Mouse (Mus musculus): ENCODE results near the gene Atp5f1.
"Not testable (repeated sequence)": the region's sequence is repeated elsewhere in the genome, so short reads cannot be mapped to it uniquely, and the experiment has no call there.

Gene Atp5f1

DNA sequence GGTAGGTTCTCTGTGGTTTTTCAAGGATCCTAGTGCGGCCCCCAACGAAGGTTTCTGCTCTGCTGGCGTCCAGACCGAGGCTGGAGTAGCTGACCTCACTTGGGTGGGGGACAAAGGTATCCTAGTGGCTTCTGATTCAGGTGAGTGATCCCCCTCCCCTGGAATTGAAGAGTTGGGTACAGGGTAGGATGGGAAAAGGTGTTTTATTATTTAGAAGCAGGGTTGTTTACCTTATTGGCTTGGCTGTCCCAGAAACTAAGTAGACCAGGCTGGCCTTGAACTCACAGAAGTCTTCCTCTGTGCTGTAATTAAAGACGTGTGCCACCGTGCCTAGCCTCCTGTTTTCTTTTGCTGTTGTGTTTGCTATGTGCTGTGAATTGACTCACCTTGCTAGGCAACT is at the start of gene Atp5f1:
Atp5f1 (minus strand) TSS at position 101 of the 400 bp plus-strand sequence.
- no peak for DNase-seq

DNA sequence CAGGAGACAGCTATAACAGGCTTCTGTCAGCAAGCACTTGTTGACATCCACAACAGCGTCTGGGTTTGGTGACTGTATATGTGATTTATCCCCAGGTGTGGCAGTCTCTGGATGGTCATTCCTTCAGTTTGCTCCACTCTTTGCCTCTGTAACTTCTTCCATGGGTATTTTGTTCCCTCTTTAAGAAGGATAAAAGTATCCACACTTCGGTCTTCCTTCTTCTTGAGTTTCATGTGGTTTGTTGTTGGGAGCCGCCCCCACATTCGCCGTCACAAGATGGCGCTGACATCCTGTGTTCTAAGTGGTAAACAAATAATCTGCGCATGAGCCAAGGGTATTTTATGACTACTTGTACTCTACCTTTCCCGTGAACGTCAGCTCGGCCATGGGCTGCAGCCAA is 43.5 kb upstream of the Atp5f1 start:
- DNase-seq: not testable (repeated sequence)

DNA sequence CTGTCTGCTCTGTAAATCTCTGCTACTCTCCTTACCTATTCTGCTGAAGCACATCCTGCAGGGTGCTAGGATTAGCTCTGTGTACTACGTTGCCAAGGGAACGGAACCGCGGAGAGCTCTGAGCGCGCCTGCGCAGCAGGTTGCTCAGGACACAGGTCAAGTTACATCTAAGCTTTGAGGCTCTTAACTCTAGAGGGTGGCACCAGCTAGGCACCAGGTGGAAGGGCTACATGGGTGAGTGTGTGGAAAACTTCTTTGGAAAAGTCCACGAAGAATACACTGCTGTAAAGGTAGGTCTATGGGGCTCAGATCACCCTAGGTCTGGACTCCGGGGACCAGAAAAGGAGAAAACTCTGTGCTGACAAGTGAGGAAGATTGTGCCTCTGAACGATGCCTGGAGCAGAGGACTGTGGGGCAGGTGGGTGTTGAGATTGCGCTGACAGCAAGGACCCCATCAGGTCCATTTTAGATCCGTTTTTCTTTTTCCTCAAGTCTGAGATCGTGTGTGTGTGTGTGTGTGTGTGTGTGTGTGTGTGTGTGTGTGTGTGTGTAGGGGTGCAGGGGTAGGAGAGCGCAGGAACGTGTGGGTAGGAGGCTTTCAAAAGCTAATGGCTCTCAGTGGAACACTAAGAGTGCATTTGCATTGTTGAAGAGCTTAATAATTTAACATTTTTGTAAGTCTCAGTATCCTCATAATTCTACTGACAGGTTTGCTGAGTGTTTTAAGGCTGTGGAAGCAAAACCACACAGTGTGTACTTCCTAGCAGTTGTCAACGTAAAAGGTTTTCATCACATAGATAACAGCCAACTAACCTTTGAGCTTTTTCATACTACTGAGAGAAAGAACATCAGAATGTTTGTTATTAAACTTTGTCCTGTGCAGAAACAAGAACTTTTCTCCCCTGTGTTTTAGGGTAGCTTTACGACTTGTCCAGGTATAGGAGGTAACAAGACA is 41.8 kb upstream of the Atp5f1 start:
- peak; percentile 40 for DNase-seq

DNA sequence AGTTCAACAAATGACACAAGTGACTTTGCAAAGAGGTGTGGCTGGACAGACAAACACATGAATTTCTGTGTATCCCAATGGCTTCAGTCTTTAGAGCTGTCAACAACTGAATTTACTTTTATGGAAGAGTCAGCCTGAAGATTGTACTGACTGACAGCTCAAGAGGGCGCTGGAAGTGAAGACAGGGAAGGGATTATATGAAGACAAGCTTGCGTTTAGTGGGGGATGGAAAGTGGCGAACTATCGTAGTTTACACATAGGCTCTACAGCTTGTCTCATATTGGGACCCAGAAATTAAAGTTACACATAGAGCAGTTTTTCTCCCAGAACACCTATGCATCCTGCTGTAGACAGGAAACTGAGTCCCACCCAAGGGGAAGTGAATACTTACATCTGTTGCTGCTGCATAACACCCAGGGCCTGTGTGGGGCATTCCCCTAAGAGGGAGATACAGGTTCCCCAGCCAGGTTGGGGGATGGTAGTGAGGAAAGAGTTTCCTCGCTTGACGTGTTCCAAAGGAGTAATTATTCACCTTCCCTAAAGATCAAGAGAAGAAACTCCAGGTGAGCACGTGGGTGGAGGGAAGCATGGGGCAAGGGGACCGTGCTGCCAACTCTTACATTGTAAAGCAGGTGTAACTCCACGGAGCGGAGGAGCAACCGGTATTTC is 40.9 kb upstream of the Atp5f1 start:
- no peak for DNase-seq

DNA sequence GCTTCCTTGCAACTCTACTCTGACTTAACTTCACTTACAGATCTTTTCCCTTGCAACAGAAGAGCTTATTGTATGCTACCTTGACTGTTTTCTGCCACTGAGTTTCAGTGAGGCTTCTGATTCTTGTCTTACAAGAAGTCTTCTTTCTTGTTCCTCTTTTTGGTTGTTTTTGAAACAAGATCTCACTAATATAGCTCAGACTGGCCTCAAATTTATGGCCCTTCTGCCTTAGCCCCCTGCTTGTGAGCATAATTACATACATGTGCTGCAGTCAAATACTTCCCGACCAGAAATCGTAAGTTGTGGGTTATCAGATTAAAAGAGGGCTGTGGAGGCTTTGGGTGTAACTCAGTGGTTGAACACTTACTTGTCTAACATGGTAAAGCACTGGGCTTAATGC is 34.8 kb upstream of the Atp5f1 start:
- no peak for DNase-seq

DNA sequence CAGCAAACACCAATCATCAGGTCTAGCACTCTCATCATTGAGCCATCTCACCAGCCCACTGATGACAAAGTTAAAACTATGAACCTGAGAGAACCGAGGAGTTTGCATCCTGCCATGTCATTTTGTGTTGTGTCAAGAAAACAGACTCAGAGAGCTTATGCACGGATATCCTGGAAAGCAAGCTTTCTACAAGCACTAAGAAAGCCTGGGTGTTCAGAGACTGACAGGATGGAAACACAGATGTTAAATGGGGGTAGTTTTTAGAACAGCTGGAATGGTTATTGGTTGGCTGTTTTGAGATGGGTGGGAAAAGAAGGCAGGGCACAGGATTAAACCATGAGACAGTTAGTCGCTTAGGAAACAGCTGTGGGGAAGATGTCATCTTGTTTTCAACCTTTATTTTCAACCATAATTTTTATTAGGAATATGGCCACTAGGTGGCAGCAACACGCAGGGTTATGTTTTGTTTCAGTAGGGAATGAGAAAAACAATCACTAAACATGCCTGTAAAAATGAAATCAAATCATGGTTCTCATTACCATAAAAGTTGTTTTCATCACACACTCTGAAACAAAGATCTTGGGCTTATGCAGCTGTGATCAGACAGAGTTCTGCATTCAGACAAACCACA is 31.9 kb upstream of the Atp5f1 start:
- no peak for DNase-seq

DNA sequence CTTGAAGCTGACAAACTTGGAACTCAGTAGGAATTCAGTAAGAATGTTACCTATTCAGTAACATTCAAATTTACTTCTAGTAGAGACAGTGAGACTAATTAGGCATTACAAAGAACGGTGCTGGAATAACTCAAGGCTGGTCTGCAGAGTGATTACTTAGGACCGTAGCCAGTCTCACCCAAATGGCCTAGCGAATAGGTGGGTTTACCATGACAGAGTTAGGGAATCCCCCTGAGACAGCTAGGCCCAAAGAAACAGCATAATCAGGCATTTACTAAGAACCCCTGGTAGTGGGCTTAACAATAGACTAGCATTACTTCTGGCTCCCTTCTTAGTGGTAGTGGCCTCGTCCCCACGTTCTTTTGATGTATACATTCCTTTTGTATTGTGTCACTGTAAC is 29.7 kb upstream of the Atp5f1 start:
- not testable (repeated sequence) for DNase-seq

DNA sequence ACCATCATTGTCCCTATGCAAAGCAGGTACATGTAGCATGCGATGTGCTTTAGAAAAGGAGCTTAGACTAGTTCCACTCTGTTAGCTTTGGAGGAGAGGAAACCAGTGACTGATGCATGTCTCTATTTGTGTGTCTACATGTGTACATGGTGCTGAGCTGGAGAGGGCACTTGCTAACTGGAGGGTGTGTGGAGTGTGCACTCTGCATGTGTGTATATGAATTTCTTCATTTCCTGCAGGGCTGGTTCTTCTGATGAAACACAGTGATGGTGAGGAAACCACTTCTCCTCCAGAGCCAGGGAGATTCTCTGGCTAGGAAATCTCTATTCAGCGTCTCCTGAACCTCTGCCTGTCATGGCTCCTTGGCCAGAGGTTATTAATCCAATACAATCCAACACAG is 14.3 kb upstream of the Atp5f1 start:
- no peak for DNase-seq

DNA sequence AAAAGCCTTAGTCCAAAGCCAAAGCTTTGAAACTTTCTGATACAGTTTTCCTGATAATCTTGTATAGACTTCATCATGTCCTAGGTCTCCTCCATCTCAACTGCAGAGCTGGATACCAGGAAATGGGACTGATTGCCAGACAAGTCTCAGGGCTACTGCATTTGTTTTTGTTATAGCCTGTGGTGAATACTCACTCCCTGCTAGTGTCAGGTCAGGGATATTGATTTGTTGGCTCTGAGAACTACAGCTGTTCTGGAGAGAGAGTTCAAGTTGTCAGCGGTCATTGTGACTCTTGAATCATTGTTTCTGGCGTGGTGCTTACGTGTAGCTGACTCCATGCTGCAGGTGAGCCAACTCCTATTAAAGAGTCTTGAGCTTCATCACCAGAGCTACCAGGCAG is 13.5 kb upstream of the Atp5f1 start, which contains the start of gene Ovgp1:
Ovgp1 (plus strand) TSS at position 301 of the 400 bp plus-strand sequence.
- no peak for DNase-seq

DNA sequence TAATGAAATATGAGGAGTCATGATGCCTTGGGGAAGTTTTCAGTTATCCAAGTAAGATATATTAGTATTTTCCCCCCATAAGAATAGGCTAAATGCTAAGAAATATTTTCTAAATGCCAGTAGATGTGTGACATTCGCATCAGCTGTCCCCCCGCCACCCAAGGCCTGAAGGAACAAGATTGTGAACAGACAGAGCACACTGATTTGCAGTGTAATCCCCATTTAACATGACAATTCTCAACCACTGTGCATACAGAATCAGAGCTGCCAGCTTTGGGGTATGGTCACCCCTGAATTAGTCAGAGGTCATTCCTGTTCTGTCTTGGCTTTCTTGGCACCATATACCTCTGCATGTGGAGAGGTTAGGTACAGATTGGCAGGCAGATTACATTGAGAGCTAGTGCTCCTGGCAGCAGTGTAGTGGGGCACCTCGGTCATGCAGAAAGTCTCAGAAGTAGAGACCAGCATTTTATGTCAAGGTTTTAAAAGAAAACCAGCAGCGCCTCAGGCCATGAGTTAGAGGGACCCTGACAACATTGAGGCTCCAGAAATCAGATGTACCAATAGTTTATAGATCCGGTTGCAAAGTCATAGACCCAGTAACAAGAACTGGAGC is 12.0 kb upstream of the Atp5f1 start:
- DNase-seq: no peak

DNA sequence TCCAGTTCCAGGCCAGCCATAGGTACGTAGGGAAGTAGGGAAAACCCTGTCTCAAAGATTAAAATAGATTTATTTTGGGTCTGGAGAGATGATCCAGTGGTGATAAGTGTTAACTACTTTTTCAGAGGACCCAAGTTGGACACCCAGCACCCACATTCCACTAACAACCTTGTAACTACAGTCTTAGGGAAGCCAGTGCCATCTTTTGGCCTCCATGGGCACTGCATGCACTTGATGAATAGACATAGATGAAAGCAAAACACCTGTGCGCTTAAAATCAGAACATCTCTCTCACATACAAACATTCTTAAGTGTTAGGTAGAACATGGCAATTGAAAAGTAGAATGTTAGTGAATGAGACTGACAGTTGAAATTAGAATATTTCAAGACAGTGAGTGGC is 801 bp upstream of the Atp5f1 start:
- peak; percentile 7 for DNase-seq

DNA sequence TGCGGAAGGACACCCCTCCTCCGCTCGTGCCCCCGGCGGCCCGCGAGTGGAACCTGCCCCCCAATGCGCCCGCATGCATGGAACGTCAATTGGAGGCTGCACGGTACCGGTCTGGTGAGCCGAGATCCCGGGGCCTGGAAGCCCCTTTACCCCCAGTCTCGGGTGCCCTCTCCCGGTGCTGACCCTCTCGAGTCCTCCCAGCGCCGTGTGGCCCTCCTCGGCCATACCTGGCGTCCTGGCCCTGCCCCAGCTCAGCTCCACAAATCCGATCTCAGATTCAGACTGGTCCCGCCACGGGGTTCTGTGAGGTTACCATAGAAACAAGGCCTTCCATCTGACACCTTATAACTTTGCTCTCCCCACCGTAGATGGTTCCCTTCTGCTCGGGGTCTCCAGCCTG is 314 bp downstream of the Atp5f1 start:
- DNase-seq: no peak

DNA sequence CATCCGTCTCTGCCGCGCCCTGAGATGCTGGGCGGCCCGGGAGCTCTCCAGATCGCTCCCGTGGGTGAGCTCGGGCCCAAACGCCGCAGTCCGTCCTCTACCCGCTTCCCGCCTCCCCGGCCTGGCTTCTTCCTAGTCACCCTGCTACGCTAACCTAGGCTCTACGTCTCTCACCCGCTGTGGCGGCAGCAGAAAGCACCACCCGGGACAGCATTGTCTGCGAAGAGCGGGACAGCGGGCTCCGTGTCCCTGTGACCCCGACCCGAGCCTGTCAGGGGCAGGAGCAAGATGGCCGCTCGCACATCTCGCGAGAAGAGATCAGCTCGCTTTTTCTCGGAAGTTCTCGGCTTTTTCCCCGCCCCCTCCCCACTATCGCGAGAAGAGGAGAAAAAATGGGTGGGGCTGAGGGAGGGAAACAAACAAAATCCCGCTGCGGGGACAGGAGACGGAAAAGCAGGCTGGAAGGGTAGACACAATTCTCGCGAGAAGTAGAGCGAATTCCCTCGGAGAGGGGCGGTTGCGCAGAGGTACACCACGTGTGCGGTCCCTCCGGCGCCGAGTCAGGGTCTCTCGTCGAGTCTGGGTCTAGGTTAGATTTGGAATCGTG is 822 bp downstream of the Atp5f1 start, which contains the start of gene Wdr77:
Wdr77 (plus strand) TSS at position 396 of the 607 bp plus-strand sequence.
- DNase-seq: peak; percentile 95

DNA sequence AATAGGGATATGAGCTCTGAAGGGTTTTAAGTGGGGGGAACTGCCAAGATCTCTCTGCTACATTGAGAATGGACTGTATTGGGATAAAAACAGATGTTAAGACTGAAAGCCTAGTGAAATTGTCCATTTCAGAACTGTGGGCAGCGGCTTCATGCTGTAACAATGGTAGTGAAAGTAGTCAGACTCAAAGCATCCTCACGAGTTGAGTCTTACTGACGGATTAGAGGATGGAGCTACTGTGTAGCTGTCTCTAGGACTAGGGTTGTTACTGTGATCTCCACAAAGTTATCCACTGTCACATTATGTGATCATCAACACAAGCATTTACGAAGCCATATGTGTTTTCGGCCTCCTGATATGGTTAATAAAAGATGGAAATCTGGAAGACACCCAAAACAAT is 1.7 kb downstream of the Atp5f1 start:
- DNase-seq: no peak

DNA sequence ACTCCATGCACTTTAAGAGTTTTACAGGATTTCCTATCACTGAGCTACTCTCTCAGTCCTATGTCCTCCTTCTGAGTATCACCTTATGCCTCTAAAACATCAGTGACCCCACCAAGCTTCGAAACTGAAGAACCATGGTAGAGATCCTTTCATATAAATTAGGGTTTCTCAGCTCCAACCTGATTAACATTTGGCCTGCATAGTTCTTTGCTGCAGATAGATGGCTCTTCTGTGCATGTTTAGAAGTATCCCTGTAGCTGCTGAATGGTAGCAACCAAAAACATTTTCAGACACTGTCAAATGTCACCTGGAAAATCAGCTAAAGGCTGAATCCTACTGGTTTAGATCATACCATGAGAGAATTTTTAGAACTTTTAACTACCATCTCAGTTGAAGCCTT is 2.7 kb downstream of the Atp5f1 start:
- DNase-seq: no peak

DNA sequence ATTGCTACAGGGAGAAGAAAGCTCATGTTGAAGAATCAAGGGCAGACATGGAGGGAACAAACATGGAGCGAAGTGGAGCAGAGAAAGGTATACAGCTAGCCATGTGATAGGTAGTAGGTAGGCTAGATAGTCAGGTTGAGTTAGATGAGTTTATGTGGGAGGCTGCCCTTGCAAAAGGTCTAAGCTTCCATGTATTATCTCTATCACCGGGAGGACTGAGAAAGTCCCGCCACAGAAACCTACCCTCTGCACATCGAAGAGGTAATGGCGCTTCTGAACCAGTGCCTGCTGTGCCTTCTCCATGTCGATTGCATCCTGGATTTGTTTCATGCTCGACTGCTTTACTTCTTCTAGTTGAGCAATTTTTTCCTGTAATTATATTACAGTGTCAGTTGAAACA is 8.6 kb downstream of the Atp5f1 start:
- DNase-seq: no peak

DNA sequence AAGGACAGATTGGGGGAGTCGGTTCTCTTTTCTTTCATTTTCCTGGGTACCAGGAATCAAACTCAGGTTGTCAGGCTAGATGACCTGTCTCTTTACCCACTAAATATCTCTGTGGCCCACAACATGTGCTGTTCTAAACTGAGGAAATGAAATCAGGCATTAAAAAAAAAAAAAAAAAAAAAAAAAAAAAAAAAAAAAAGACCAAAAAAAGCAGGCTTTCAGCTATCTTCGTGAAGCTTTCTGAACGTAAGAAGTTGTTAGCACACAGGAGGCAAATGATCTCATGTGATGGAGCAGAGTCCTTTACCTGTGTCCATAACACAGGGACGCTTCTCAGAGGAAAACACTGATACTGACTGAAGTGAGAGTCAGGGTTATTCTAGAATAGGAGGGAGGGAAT is 23.8 kb downstream of the Atp5f1 start:
- no peak for DNase-seq

DNA sequence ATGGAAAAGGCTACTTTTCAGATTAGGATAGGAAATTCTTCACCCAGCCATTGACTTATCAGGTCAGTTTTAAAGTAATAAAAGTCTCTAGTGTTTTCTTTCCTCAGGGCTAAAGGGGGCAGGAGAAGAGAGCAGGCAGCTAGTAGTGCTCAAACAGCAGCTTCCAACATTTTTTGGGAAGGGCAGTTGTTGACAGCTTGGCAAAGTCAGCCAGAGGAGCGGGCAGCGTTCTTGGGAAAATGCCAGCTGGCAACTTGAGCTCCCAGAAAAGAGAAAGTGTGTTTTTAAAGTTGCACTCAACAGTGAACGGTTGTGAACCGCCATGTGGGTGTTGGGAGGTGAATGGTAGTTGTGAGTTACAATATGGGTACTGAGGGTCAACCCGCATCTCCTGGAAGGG is 24.9 kb downstream of the Atp5f1 start:
- DNase-seq: peak; percentile 46

DNA sequence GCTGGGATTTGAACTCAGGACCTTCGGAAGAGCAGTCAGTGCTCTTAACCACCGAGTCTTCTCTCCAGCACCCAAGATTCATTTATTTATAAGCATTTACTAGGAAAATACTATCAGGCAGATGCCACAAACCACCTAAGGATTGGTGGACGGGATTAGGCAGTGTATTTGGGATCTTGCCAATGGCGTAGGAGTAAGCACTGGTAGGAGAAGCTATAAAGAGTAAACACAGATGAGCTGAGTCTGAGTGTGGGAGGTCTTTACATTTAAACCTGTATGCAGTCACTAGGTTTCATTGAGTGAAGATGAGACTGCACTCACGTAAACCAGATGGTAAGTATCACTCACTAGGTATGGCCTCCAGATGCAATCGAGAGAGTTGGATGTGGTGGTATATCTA is 26.0 kb downstream of the Atp5f1 start:
- DNase-seq: no peak

DNA sequence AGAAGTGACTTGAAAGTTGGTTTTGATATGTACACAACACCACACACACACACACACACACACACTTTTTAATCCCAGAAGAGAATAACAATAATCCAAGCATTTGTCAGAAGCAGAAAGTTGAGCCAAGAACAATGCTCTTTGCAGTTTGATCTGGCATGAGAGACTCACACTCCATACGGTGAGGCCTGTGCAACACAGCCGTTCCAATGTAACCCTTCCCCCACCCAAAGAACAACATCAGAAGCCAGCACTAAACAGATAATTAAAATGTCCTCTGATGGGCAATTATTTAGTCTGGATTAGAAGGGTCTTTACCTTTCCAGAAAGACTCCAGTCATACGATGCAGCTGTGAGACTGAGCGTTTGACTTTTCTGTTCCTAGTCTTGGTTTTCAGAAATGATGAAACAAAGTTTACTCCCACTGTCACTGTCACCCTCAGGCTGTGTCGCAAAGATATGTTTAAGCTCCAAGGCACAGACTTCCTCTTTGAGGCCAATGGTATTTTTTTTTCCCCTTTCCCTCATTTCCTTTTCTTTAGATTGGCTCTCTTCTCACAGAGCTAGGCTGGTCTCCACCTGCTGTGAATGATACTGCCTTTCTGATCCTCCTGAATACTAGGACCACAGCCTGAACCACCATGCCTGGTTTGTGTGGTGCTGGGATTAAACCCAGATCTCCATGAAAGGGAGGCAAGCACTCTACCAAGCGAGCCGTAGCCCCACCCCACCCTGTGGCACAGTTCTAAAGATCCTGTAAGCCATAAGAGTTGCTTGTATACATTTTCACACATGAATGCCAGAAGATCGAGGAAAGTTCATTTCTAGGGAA is 27.4 kb downstream of the Atp5f1 start, which contains the start of gene I830077J02Rik:
I830077J02Rik (minus strand) TSS at position 425 of the 832 bp plus-strand sequence.
- DNase-seq: no peak

DNA sequence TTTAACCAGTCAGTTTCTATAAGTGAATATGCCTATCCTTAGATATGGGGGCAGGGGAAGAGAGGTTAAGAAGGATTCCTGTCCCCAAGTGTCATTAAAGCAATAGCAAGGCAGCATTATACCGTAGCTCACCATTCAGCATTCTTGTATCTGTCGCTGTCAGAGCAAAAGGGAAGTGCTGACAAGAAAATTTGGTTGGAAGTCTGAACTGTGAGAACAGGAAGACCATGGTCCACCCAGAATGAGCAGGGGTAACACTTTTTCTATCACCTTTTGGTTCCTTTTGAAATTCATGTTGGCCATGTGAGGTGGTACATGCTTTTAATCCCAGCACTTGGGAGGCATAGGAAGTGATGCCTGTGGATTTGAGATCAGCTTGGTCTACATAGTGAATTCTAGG is 28.8 kb downstream of the Atp5f1 start:
- no peak for DNase-seq

DNA sequence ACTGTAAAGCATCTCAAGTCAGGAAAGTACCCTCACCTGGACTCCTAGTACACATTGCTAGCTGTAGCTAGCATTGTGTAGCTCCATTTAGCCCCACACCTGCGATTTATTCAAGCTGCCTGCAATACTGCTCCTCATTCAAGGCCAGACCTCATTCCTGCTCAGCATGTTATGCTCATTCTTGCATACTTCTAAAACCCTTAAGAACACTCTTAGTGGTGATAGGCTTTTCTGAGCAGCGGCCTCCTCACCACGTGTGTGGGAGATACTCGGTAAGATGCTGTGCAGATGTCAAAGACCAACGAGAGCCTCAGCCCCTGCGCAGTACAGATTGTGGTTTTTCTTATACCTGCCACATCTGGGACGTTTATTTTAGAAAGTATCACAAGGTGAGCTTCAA is 30.1 kb downstream of the Atp5f1 start:
- DNase-seq: no peak

Measured in kidney, adult 11 months (tissue).